Mouse (Mus musculus) gastrocnemius, adult 18-20 months (tissue): ENCODE data around the gene Shisa4. TPM values are rescaled to one million over a fixed set of nuclear protein-coding genes. Genes with fewer than 3 reads are reported as not detected.
"Not testable (repeated sequence)": the region's sequence is repeated elsewhere in the genome, so short reads cannot be mapped to it uniquely, and the experiment has no call there.

Experiments used
- DNase-seq: peaks from one replicate; pipeline ENCODE4 v3.0.0; 2021; ENCODE audit warnings: low spot score
- long read RNA-seq, 2 experiments: library from polyadenylated mRNA; stranded (forward); transcript quantifications; one replicate each; pipeline ENCODE4 v2.0.0; 2021
- total RNA-seq, 2 experiments: library from RNA; stranded (reverse); gene quantifications; 2 replicates each; pipeline ENCODE4 v1.2.3; 2021

Shisa4 gene
- total RNA-seq, result 100 to 1,000 TPM; 161 to 171 TPM
- long read RNA-seq, experiment 1, transcript Shisa4-201 (5 exons, 1,763 nt), result major isoform, 213 of 256 reads
- long read RNA-seq, experiment 1, partial matches to known transcripts, result 5 of 256 reads
- long read RNA-seq, experiment 1, other reads (novel, unspliced or antisense), result 36 of 256 reads
- long read RNA-seq, experiment 2, transcript Shisa4-201 (5 exons, 1,763 nt), result major isoform, 195 of 235 reads
- long read RNA-seq, experiment 2, partial matches to known transcripts, result 14 of 235 reads
- long read RNA-seq, experiment 2, other reads (novel, unspliced or antisense), result 24 of 235 reads

DNA sequence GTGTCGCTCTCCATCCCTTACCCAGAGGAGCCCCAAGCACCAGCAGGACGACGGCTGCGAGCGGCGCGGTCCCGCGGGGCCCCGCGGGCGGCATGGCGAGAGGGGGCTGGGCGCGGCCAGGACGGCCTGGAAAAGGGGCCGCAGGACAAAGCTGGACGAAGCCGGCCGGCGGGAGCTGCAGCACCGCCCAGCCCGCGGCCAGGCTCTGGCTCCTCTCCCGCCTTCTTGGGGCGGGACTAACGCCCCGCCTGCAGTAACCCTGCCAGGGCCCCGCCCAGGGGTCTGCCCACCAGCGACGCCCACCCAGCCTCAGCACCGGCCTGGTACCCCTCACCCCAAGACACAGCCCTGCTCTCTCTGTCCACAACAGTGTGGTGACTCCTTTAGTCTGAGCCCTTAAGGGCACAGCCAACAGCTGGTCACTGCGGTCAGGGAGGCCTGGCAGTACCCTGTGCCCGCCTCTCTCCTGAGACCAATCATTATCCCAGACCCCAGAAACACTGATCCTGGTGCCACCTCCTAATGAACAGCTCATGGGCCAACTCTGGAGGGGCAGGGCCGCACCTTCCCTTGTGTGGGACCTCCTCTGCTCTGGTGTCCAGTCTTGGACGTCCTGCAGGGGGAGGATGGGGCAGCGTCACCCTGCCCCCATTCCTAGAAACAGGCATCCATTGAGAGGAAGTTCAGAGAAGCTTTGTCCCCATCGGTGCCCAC, at the start of gene Shisa4:
Shisa4 (minus strand) TSS at position 370 of the 714 bp plus-strand sequence.
- DNase-seq, result peak; percentile 55

- no peak for DNase-seq
Observed at GRCm38 (mm10) chr1:135422772-135423171, 47.7 kb upstream of the Shisa4 start.

DNA sequence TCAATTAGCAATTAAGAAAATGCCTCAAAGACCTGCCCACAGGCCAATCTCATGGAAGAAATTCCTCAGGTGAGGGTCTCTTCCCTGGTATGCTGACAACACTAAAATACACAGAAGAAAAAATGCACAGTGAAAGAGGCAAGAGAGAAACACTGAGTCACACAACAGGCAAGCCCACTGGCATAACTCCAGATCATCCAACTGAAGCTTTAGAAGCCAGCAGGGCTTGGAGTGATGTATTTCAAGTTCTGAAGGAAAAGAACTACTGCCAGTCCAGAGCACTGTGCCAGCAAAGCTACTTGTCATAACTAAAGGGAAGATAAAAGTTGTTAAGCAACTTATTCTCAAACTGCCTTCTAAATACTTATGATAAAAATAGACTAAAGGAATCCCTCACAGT, 39.0 kb upstream of the Shisa4 start:
- DNase-seq, result peak; percentile 20

- DNase-seq, result no peak
Observed at GRCm38 (mm10) chr1:135412130-135412529, 37.1 kb upstream of the Shisa4 start.

DNA sequence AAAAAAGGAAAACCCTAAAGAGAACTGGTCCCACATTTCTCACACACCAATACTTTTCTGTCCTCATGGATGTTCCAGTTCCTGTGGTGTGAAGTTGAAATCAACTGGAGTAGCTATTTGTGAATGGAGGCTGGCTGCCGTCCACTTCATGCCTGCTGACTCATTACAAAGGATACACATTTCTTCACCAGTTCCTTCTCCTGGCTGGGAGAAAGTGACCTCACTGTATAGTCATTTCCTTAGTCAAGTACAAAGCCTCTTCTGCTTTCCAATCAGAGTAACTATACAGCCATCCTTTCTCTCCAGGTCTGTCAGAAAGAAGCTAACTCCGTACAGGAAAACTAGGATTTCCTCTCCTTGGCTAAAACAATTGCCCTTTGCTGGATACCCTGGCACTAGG, 35.9 kb upstream of the Shisa4 start:
- peak; percentile 85 for DNase-seq

- DNase-seq, result no peak
Observed at GRCm38 (mm10) chr1:135408973-135409372, 33.9 kb upstream of the Shisa4 start.

DNA sequence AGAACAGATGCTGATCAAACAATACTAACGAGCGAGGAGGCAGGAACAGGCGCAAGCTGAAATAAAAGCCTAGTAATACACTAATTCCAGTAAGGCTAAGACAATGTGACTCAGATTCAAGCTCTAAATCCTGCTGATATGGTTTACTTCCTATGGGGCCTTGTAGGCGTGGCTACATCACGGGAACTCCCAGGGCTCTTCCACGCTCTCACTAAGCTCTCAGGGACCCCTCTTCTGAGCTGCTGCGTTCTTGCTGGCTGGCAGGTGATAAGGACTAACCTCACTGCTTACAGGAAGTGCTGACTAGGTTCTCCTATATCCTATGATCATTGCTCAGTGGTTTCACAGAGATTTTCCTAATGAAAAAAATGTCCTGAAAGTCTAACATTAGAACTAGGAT, 30.3 kb upstream of the Shisa4 start:
- DNase-seq, result no peak

GRCm38 (mm10) chr1:135401452-135402110, 26.5 kb upstream of the Shisa4 start:
- DNase-seq, result no peak

DNA sequence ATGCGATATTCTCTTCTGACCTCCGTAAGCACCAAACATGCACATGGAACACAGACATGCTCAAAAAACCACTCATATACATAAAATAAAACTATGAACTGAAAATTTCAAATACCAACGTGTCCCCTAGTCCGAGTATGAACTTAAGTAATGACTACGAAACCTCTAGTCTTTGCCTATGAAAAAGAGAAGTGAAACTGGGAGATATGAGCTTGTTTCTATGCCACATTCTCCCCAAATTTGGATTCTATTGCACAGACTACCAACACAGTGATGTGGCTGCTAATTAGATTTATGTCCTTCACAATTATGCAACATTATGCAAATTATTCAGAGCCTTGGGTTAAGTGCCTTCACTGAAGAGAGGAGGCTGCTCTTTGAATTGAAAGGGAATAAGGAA, 24.4 kb upstream of the Shisa4 start:
- DNase-seq, result no peak

- DNase-seq, result peak; percentile 35
Observed at GRCm38 (mm10) chr1:135385161-135385560, 10.1 kb upstream of the Shisa4 start.

- DNase-seq, result no peak
Observed at GRCm38 (mm10) chr1:135384171-135384570, 9.1 kb upstream of the Shisa4 start.

GRCm38 (mm10) chr1:135381560-135381959, 6.5 kb upstream of the Shisa4 start:
- not testable (repeated sequence) for DNase-seq

- DNase-seq, result no peak
Observed at GRCm38 (mm10) chr1:135380071-135380991, 5.3 kb upstream of the Shisa4 start.

GRCm38 (mm10) chr1:135379048-135379447, 4.0 kb upstream of the Shisa4 start:
- DNase-seq, result no peak

GRCm38 (mm10) chr1:135378576-135378975, 3.5 kb upstream of the Shisa4 start:
- peak; percentile 85 for DNase-seq

DNA sequence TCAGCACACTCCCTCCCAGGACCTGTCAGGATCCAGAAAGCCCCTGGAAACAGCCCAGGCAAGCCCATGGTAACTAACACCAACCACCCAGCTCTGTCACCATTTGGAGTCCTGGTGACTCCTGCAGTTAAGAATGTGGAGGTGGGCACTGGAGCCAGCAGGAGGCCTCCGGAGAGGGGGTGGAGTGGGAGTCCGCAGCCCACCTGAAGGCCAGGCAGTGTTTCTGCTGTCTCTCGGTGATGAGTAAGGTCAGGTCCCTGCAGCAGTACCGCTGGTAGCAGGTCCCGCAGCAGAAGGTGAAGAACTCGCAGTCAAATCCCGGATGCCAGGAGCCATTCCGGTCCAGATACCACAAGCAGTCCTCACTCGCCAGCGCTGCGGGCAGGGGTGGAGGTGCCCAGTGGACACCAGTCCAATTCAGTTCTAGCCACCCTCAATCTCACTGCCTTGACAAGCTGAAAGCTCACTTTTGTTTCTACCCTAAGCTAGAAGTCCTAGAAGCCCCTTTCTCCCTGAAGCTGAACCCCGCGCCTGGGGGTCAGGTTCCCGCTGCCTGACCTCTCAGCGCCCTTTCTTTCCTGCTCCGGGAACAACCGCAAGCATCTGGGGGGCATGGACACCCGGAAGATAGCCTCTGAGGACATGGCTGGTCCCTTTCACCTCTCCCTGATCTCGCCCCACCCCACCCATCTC, 716 bp downstream of the Shisa4 start:
- peak; percentile 37 for DNase-seq

- DNase-seq, result no peak
Observed at GRCm38 (mm10) chr1:135373171-135373677, 1.8 kb downstream of the Shisa4 start.

- DNase-seq, result no peak
Observed at GRCm38 (mm10) chr1:135369415-135369814, 5.6 kb downstream of the Shisa4 start.

- peak; percentile 70 for DNase-seq
Observed at GRCm38 (mm10) chr1:135368982-135369381, 6.1 kb downstream of the Shisa4 start.

DNA sequence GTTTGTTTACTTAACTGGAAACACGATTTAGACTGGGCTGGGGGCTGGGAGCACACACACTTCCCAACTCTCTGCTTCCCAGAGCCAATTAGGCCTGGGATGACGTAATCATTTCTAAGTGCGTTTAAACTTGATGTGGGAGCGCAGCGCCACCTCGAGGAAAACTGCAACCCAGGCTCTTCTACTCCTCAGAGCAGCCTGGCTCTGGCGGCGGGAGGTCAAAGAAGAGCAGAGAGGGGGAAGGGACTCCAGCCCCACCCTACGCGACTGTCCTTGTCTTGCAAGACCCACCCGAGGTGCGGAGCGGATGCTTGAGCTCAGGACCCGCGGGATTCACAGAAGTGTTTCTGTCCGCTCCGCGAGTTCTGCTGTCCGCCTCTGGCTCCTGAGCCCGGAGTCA, 6.8 kb downstream of the Shisa4 start:
- peak; percentile 90 for DNase-seq
